Mouse (Mus musculus): ENCODE results near the gene Ccdc24.
A peak's percentile ranks its signal among the peaks of the same experiment; 100 is the strongest.

Ccdc24 gene

DNA sequence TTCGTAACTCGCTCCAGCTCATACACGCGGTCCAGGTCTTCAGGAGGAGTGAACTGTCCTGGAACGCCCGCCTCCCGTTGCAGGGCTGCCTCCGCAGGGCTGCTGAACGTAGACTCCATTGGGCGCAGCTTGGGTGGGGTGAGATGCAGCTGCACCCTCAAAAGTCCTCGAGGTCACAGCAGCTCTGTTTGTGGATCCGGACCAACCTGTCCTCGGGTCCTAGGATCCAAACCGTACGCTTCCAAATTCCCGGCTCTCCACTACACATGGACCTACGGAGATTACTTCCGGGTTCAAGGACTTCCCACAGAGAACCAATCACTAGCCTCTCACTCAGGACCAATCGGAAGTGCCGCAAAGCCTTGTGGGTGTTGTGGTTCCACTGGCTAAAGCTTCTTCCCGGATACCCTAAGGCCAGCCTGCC, 19.4 kb upstream of the Ccdc24 start, which contains the start of gene Dph2:
Dph2 (minus strand) TSS at position 295 of the 424 bp plus-strand sequence.
- peak; percentile 98 for DNase-seq (ENCODE audit: low read depth, low spot score)

GRCm38 (mm10) chr4:117890750-117891149, 18.4 kb upstream of the Ccdc24 start:
- no peak for DNase-seq (ENCODE audit: low read depth, low spot score)

- no peak for DNase-seq (ENCODE audit: low read depth, low spot score)
Measured at GRCm38 (mm10) chr4:117890031-117890430, 17.7 kb upstream of the Ccdc24 start.

DNA sequence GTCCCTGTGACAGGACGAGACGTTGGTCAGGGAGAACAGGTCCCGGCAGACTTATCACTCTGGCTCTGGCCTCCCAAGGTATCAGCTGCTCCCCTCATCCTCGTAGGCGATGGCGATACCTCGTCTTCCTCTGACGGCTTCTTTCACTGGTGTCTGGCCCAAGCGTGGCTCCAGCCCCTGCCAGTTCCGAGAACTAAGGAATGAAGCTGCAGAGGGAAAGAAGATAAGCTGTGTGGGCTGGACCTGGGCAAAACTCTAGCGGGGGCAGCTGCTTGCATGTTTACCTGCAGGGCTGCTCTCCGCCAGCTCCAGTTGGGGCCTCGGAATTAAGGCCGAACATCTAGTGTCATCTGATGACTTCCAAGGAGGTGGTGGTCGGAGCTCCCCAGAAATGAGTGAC, 17.1 kb upstream of the Ccdc24 start:
- DNase-seq (ENCODE audit: low read depth, low spot score) = no peak

- no peak for DNase-seq (ENCODE audit: low read depth, low spot score)
Measured at GRCm38 (mm10) chr4:117887920-117888319, 15.6 kb upstream of the Ccdc24 start.

DNA sequence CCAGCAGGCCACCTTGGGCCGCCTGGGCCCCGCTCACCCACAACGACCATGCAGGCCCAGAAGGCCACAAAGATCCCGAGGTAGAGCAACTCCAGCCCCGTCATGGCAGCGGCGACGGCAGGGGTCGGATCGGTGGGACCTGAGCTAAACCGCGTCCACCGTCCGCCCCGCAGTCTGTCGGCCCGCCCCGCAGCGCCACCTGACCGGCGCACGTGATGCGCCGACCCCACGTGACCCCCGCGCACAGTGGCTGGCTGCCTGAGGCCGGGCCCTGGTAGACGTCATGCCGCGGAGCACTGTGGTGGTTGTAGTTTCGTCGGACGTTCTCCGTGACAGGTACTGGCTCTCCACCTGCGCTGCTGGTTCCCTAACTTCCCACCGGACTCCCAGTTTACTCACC, 14.8 kb upstream of the Ccdc24 start, which contains the start of gene Atp6v0b:
Atp6v0b (minus strand) TSS at position 201 of the 400 bp plus-strand sequence.
- DNase-seq (ENCODE audit: low read depth, low spot score) = peak; percentile 97

GRCm38 (mm10) chr4:117886644-117887043, 14.3 kb upstream of the Ccdc24 start:
- DNase-seq (ENCODE audit: low read depth, low spot score) = no peak

- no peak for DNase-seq (ENCODE audit: low read depth, low spot score)
Measured at GRCm38 (mm10) chr4:117885994-117886393, 13.6 kb upstream of the Ccdc24 start.

DNA sequence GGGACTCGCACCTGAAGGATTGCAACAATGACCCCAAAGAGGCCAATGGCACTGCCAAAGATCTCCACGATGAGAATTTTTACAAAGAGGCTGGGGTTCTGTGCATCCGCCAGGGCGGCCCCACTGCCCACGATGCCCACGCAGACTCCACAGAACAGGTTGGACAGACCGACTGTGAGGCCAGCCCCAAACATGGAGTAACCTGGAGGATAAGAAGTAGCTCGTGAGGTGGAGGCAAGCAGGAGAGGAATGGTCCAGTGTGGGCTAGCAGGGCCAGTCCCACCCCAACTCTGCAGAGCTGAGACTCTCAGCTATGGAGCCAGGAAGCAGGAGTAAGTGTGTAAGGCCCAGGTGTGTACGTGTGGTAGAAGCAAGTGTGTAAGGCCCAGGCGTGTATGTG, 12.7 kb upstream of the Ccdc24 start:
- DNase-seq (ENCODE audit: low read depth, low spot score) = no peak

DNA sequence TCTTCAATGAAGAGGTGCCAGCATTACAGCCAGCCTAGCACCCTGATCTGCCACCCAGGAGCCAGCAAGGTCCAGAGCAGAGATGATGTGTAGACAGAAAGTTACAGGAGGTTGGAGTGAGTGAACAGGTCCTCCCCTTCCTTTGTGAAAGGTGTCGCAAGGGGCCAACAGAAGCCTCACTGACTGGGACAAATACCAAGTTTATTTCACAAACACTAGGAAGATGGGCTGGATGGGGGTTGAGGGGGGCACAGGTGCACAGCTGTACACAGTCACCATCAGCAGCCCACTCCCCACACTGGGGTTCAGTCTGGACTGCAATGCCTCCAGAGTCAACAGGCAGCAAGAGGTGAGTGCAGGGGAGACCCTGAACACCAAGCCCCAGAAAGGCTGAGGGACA, 11.8 kb upstream of the Ccdc24 start:
- DNase-seq (ENCODE audit: low read depth, low spot score) = no peak

GRCm38 (mm10) chr4:117882701-117883691, 10.6 kb upstream of the Ccdc24 start, which contains the start of gene B4galt2:
TSS of gene B4galt2 (minus strand) at chr4:117883487.
- peak; percentile 74 for DNase-seq (ENCODE audit: low read depth, low spot score)

GRCm38 (mm10) chr4:117878703-117879102, 6.3 kb upstream of the Ccdc24 start:
- DNase-seq (ENCODE audit: low read depth, low spot score) = peak; percentile 51

DNA sequence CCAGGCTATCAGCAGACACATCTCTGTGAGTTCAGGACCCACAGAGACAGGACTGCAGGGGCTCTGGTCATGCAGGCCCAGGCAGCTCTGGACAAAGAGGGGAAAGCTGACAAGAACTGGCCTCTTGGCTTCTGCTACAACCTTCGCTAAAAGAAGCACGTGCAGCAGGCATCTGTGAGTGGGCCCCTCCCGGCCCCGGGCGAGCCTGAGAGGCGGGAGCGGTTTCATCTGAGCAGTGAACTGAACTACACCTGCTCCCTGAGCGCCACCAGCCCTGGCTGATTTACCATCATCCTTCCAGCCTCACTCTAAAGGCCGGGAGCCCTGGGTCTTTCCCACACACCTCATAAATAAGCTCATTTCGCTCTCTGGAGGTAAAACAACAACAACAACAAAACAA, 5.9 kb upstream of the Ccdc24 start:
- DNase-seq (ENCODE audit: low read depth, low spot score) = no peak

DNA sequence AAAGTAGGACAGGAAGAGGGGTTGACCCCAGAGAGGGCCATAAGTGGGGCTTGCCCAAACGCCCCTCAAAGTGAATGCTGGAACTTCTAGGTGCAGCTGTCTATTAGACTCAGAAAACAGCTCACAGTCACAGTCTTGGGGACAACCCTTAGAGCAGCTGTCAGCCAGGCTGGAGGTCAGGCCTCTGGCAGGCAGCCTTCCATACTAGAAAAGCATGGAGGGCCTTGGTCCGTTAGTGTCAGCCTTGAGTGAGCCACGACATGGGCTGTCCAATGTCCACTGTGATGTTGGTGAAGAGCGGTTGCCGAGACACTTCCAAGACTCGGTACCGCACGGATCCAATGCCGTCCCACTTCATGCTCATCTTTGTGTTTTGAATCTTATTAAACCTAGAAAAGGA, 1.3 kb upstream of the Ccdc24 start:
- DNase-seq (ENCODE audit: low read depth, low spot score) = no peak

DNA sequence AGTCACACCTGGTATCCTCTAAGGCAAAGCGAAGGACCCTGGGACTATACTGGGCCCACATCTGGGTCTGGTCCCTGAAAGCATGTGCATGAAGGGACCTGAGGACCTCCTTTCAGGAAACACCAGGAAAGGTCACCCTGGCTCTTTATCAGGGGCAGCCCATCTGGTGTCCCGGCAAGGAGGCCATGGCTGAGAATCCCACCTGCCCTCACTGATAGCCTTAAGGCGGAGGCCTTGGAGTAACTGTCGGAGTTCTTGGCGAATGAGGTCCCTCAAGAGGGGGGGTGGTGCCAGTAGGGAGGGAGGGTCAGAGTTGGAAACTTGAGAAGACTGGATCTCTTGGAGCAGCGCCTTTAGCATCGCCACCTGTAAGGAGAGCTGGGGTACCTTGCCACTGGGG, 570 bp downstream of the Ccdc24 start:
- no peak for DNase-seq (ENCODE audit: low read depth, low spot score)

GRCm38 (mm10) chr4:117870437-117870836, 1.9 kb downstream of the Ccdc24 start:
- no peak for DNase-seq (ENCODE audit: low read depth, low spot score)

- DNase-seq (ENCODE audit: low read depth, low spot score) = no peak
Measured at GRCm38 (mm10) chr4:117869317-117869716, 3.0 kb downstream of the Ccdc24 start.

DNA sequence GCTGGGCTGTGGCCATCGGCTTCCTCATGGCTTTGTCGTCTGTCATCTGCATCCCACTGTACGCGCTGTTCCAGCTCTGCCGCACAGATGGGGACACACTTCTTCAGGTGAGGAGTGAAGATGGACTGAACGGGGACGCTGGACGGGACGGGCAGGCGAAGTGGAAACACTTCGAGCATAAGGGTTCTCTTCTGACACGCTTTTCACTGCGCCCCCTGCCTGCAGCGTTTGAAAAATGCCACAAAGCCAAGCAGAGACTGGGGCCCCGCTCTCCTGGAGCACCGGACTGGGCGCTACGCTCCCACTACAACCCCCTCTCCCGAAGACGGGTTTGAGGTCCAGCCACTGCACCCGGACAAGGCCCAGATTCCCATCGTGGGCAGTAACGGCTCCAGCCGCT, 4.5 kb downstream of the Ccdc24 start:
- peak; percentile 59 for DNase-seq (ENCODE audit: low read depth, low spot score)

DNA sequence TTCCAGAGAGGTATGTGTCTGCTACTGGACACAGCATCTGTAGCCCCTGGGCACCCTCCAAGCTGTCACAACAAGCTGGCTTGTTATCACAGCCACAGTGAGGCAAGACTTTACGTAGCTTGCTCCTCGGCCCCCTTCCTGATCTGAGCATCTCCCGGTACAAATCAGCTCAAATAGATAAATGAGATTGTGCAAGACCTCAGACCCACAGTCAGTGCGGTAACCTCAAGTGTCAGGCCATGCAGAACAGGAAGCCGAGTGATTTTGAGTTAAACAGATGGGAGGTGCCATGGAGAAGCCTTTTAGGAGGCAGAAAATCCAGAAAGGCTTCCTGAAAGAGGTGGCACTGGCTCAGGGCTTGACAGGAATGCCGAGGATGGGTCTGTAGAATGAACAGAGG, 5.4 kb downstream of the Ccdc24 start:
- DNase-seq (ENCODE audit: low read depth, low spot score) = no peak

GRCm38 (mm10) chr4:117866083-117866482, 6.3 kb downstream of the Ccdc24 start:
- peak; percentile 66 for DNase-seq (ENCODE audit: low read depth, low spot score)

DNA sequence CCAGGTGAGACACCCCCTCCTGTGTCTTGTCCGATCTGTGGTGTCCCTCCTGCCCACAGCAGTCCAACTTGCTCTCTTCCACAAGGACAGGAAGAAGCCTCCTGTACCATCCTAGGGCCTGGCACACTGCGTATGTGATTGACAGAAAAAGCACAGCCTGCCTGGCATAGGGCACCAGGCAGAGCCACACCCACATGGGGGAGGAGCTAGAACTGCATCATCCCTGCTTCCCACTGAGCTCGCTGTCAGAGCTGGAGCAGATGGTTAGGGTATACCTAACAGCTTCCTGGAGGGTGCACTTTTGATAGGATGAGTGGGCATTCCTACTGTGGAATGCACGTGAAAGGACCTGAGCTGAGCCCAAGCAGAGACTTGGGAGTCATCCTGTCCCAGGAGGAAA, 9.5 kb downstream of the Ccdc24 start:
- peak; percentile 85 for DNase-seq (ENCODE audit: low read depth, low spot score)

DNA sequence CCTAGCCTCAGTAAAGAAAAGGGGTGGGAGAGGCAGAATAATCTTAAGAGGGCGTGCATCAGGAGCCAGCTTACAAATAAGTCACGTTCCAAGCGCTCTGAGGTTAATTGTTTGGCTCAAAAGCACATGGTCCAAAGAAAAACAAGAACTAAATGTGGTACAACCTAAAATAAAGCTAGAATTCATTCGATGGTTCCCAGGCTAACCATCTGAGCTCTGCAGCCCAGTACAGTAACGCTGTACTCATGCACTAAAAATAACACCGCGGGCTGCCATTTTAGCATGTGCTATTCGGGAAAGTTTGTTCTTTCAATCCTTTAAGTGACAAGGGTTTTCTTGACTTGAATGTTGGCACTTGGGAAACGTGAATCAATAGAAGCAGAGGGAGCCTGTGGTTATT, 11.8 kb downstream of the Ccdc24 start:
- DNase-seq (ENCODE audit: low read depth, low spot score) = peak; percentile 47

- peak; percentile 76 for DNase-seq (ENCODE audit: low read depth, low spot score)
Measured at GRCm38 (mm10) chr4:117858794-117859193, 13.6 kb downstream of the Ccdc24 start.
